Mouse (Mus musculus) lung, postnatal 0 days (tissue): Measurements from ENCODE around the gene Atf7ip.

Experiments used
- CTCF ChIP-seq: IDR thresholded peaks from 2 replicates; pipeline ENCODE4 v1.5.1; 2016; ENCODE audit warnings: antibody characterized with exemption, mild to moderate bottlenecking
- EP300 ChIP-seq: IDR thresholded peaks from 2 replicates; pipeline ENCODE4 v1.6.1; 2016; ENCODE audit warnings: antibody characterized with exemption, mild to moderate bottlenecking, control low read depth

DNA sequence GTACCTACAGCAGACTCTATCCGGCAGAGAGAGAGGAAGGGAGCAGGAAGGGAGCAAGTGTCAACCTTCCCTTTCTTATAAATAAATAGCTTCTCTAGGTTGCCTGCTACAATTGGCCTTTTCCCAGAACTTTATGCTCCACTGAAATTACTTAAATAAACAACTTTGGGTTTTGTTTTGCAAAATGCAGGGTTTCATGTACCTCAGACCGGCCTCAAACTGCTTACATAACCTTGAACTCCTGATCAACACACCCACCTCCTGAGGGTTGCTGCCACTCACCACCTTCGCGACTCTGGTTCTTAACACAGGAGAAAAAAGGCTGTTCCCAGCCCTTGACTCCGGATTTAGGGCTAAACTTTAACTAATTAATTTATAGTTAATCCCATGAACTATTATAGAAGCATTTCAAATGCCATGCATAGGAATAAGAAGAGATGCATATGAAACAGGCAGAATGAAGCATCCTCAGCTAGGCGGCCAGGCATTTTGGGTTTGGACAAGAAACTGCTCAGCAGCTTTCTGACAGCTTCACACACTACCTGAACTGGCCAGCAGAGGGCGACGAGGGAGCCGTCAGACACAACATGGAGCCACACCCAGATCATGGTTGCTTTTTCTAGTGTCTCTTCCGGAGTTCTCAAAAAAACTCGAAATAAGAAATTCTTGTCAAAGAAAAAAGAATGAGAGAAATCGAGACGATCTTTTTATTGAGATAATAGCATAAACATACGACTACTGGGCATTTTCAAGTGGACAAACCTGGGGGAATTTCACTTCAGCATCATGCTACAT lies 38.8 kb upstream of the Atf7ip start:
- TF ChIP-seq CTCF (peak; percentile 95), EP300 (0 out of 2 replicates have a peak, but pooled peaks have one; percentile 54)
